Mouse (Mus musculus) megakaryocyte, embryonic 14.5 days (primary cell): ENCODE measurements around the gene Mmp28.

Experiments used
- FLI1 ChIP-seq: IDR thresholded peaks from 2 replicates; pipeline ENCODE4 v1.6.1; 2012; ENCODE audit warnings: low read length, inconsistent platforms, mixed read lengths
- GATA1 ChIP-seq: IDR thresholded peaks from 3 replicates; pipeline ENCODE4 v1.6.1; 2012; ENCODE audit warnings: mixed read lengths, low read length, inconsistent platforms, borderline replicate concordance

GRCm38 (mm10) chr11:83448021-83448926 lies 14.6 kb downstream of the Mmp28 start:
- TF ChIP-seq FLI1 (no peak), GATA1 (no peak)
